Mouse (Mus musculus): ENCODE data around the gene Pip5k1c. TPM values are rescaled to one million over a fixed set of nuclear protein-coding genes. Genes with fewer than 3 reads are reported as not detected.
A peak's percentile ranks its signal among the peaks of the same experiment; 100 is the strongest.

The Pip5k1c gene
- total RNA-seq, 4 experiments from 2014 or later, result 267 to 303 (median 296) TPM

DNA sequence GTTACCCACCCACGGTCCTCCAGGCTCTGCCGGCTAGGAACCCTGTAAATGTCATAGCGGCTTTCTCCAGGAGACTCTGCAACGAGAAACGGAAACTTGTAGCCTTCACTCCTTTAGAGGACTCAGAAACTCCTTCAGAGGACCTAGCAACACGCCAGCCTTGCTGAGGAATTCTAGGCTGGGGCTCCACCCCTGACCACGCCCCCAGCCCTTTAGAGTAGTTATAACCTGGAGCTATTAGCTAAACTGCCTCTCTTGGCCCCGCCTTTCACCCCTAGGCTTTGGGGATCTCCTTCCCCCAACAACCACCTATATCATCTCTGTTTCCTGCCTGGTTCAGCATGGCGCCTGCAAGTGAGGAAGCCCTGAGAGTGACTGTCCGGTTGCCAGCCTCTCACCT is 13.3 kb upstream of the Pip5k1c start:
- no peak for DNase-seq (ENCODE audit: low spot score in 2 of 2)

DNA sequence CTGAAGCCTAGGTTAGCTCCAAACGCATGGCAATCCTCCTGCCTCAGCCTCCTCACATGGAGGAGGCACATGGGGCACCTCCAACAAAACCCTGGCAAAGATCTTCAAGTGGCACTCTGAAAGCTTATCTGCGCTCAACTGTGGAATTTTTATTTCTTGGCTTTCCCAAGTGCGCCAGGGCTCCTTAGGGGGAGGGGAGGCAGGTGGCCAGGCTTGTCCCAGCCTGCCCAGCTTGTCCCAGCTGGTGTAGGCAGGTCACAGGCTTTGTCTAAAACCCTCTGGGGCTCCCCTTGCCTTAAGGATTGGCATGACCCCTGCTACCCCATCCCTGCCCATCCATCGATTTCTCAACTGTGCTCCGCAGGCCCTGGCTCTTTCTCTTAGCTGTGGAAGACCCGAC is 8.6 kb upstream of the Pip5k1c start:
- no peak for DNase-seq (ENCODE audit: low spot score in 2 of 2)

DNA sequence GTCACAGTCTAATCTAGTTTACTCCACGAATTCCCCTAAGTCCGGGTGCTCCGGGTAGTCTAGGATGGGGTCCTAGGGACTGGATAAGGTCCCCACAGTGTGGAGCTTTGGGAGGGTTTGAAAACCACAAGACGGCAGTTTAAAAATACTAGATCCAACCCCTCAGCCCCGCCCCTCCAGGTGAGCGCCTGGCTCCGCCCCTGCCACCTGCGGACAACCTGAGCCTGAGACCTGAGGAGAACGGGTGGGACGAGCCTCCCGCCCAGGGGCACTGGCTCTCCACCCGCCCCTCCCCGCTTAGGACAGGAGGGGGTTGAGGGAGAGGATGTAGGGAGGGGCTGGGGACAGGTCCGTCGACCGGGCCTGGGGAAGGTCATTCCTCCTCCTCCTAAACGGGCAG is 8.0 kb upstream of the Pip5k1c start:
- DNase-seq (ENCODE audit: low spot score in 2 of 2), result no peak

DNA sequence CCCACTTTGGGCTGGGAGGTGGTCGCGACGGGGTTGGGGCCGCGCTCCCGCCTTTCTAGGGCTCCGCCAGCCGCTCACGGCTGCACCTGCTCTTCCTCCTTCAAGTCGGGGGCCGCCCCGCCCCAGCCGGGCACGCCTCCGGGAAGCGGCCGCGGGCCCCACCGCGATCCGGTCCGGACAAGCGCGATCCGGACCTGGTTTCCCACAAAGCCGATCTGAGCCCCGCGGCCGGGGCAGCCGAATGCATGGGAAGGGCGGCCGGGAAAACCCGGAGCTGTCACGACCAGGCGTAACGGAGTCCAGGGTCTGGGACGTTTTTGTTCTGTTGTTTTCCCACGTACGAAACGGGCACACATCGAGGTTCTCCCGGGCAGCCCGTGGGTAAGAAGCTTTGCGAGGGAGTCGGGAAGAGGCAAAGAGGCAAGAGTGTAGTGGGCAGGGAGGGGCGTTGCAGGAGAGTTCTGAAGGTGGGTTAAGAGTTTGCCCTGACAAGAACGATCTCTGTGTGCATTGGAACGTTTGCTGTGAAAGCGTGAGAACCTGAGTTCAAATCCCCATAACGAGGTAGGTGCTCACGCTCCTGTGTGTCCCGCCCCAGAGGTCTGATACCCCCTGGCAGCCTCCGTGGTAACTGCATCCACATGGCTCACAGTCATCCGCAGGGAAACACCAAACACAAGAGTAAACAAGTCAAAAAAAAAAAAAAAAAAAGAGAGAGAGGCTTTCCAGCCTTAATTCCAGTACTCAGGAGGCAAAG is 6.9 kb upstream of the Pip5k1c start:
- peak in 1 of 2 experiments; percentile 72 for DNase-seq (ENCODE audit: low spot score in 2 of 2)

DNA sequence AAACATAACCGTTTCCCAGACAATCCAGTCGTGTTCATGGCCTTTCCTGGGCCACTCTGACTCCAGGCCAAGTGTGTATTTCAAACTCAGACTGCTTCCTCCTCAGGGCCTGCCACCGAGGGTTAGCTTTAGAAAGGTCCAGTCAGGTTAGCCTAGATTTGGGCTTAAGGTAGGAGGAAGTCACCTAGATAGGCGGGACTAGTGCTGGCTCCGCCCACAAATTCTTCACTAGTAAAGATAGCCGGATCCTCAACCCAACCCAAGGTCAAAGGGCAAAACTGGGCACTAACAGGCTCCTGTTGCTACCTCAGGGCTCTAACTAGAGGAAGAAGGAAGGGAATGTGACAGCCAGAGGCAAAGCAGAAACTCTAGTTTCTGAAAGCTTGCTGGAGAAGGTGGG is 6.2 kb upstream of the Pip5k1c start:
- DNase-seq (ENCODE audit: low spot score in 2 of 2), result no peak

DNA sequence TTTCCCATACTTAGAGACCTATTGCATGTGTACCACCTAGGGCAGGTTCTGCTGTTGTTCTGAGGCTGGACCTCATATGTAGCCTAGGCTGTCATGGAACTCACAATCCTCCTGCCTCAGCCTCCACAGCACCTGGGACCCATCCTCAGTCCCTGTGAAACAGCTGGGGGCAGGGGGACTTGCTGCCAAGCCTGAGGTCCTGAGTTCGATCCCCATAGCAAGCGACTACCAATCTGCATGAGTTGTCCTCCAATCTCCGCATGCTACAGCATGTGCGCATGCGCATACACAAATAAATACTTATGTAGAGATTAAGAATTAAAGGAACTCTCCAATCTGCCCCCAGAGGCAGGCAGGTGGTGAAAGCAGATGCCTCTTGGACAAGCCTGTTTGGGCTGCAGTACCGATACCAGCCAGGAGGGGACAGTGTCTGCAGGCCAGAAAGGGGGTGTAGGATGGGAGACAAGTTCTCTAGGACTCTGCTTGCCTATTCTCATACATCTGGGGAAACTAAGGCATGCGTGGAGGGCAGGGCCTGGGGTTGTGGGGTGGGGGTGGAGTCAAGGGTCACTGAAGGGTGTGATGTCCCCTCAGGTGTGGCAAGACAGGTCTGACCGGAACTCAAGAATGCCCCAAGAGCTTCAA is 5.1 kb upstream of the Pip5k1c start:
- DNase-seq (ENCODE audit: low spot score in 2 of 2), result no peak

DNA sequence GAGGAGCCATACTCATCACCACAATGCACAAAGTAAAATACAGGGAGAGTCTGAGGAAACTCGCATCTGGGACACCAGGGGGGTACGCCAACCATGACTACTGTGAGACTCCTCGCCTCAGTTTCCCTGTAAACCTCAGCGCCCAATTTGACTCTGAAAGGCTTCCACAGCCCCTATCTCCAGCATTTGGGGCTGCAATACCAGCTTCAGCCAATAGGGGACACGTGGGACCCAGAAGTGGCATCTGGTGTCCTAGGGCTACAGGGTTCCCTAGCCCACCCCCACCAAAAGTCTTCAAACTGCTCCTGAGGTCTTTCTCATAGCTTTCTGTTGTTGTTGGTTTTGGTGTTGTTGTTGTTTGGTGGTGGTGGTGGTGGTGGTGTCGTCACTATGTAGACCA is 4.2 kb upstream of the Pip5k1c start:
- no peak for DNase-seq (ENCODE audit: low spot score in 2 of 2)

DNA sequence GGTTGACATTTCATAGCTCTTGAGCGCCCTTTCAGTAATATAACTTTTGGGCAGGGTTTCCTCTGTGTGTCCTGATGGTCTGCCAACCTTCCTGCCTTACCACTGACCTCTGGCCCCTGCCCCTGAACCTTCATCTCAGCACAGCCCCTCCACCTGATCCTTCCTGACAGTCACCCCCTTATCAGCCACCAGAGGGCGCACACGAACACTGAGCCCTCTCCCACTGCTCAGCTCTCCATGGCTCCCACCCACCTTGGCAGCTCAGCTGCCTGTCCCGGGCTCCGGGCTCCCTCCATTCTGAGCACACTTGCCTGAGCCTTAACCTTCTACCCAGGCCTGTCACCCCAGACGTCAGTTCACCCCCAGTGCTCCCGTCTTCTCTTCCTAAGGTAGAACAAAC is 3.5 kb upstream of the Pip5k1c start:
- DNase-seq (ENCODE audit: low spot score in 2 of 2), result peak in 1 of 2 experiments; percentile 67

DNA sequence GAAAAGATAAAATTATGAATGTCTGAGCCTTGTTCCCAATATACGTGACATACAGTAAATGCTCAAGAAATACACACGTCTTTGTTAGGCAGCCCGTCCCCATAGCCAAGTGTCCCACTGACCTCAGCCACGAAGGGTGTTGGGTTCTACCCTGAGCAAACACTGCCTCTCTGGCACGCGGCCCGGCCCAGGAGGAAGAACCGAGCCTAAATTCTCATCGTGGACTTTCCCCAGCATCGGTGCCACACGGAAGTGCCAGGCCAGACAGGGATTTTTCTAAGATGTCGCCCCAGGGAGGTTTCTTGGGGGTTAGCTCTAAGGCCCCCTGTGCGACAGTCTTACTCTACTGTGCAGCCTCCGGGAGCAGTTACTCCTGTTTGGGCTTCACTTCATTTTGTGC is 3.0 kb upstream of the Pip5k1c start:
- DNase-seq (ENCODE audit: low spot score in 2 of 2), result no peak

DNA sequence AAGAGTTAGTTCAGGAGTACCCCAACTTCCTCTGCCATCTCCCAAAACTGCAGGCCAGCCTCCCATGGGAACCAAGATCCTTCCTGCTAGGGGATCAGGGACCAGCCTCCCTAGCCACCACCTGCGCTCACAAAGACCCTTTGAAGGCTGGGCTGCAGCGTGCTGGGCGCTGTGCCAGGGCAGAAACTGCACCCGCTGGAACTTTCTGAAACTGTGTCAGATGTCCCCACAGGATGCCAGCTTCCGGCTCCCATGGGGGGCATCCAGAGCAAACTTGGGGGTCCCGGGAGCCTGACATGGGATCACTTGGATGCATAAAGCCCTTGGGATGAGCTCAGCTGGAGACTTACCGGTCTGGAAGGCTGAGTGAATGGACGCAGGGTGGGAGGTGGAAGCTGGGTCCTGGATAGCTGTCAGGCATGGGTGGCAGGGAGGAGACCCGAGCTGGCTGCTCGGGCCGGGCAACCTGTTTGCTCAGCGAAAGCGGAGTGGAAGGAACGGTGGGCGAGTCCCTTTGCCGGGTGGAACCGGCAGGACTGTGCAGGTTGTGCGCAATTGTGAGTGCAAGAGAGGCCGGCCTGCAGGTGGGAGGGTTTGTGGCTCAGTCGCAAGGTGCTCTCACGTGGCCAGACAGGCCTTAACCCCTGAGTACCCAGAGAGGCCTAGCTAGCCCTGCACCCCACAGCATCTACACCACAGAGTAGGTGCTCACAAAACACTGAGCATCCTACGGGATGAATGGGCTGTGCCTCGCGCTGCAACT is 1.9 kb upstream of the Pip5k1c start:
- DNase-seq (ENCODE audit: low spot score in 2 of 2), result no peak

DNA sequence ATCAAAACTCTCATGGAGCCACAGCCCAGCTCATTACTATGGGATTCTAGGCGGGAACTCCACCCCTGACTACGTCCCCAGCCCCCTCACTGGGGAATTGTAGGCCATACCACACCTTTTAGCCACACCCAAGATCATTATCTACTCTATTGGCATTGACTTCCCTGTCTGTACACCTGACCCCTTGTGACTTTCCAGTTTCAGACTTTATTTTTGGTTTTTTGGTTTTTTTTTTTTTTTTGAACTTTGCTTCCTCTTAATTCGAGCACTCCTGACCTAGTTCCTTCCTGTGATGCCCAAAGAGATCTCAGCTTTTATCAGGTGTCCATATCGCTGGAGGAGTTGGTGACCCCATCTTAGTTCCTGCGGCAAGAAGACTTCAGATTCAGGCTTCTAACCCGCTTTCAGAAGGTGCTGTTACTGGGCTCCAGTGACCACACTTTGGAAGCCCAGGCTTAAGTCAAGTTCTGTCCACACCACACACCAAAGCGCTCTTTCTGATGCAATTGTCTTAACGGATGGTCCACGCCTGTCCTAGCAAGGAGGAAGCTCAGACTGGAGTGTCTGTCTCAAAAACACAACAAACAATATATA is 1.2 kb upstream of the Pip5k1c start, which contains the start of gene Tjp3:
TSS of gene Tjp3 (minus strand) at position 71 of the 594 bp plus-strand sequence.
- DNase-seq (ENCODE audit: low spot score in 2 of 2), result no peak

DNA sequence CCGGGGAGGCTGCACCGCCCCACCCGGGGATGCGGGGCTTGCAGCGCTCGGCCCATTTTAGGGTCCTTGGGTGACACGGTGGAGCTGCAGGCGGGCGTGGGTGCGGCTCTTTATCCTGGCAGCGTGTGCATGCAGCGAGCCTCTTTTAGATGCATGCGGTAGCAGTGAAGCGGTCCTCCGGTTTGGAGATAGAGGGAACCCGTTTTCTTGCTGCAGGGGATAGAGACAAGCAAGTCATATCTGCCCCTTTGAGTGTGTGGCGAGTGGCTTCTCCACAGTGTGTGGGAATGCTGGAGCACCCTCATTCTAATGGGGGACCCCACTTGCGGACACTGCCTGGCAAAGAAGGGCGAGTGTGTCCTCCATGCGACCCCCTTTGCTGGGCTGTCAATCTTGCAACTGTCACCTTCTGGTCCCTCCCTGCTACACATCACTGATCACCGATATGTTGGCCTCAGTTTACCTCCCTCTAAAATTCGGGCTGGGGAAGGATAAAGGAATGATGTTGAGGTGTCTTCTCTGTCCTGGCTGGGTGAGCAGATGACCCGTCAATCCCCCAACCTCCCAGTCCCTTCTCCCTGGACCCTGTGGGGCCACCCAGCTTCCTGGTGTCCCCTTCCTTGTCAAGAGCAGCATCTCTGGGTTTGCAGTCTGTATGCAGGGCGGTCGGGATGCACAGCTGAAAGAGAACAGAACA is 719 bp downstream of the Pip5k1c start:
- DNase-seq (ENCODE audit: low spot score in 2 of 2), result no peak

DNA sequence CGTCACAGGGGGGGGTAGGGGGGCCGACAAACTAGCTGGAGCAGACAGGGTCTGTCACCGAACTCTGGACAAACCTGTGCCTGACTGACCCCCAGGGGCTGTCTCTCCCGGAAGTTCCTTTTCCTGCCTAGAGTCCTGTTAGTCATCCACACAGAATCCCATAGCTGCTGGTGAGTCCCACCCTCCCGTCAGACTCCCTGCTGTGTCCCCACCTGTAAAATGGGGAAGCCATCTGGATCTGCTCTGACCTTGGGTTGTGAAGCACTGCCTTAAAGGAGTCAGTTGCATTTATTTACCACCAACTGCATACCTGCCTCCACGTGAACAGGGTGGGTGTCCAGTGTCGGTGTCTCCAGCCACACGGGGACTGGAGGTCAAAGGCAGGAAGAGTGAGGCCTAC is 1.7 kb downstream of the Pip5k1c start:
- no peak for DNase-seq (ENCODE audit: low spot score in 2 of 2)

DNA sequence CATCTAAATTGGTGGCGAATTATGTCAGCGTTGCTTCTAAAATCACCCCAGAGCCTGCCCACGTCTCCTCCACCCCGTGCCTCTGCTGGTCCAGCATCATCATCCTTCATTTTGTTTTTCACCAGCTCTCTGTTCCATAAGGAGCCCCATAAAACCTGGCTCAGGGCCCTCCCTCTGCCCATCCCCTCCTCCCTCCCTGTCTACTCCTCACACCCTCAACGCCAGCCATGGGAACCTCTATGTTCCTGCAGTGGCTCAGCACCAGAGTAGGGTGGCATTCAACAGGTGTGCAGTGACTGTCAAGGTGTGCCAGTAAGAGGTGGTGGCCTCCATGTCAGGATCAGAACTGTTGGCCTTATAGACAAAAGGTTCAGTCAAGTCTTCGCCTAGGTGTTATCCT is 2.4 kb downstream of the Pip5k1c start:
- DNase-seq (ENCODE audit: low spot score in 2 of 2), result no peak

DNA sequence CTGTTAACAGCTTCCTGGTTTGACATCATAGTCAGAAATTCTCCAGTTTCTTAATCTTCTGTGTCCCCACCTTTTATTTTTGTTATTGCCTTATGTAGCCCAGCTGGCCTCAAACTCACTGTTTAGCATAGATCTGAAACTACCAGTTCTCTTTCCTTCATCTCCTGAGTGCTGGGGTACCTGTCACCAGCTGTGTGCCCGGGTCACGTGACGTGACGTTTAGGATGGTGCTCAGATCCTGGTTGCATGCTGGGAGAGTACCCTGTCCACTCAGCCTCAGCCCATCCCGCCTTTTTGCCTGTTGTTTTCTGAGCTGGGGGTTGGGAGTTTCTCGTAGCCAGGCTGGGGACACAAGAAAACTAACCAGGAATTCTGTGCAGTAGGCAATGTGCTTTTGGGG is 4.5 kb downstream of the Pip5k1c start:
- no peak for DNase-seq (ENCODE audit: low spot score in 2 of 2)

DNA sequence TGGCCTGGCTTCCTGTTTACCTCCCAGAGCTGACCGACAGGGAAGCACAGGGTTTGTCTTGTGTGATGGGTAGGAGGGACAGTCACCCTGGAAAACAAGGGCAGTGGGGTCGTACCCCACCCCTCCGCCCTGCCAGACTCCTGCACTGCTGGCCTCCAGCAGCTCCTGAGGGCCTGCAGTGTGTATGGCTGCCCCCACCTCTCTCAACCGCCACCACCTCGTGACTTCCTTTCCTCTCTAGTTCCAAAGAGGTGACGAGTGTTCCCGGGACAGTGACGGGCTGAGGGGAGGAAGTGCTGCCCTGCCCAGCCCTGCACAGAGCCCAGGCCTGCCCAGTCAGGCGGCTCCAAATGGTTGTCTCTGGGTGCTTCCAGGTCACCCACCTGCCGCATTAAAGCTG is 5.1 kb downstream of the Pip5k1c start:
- no peak for DNase-seq (ENCODE audit: low spot score in 2 of 2)

DNA sequence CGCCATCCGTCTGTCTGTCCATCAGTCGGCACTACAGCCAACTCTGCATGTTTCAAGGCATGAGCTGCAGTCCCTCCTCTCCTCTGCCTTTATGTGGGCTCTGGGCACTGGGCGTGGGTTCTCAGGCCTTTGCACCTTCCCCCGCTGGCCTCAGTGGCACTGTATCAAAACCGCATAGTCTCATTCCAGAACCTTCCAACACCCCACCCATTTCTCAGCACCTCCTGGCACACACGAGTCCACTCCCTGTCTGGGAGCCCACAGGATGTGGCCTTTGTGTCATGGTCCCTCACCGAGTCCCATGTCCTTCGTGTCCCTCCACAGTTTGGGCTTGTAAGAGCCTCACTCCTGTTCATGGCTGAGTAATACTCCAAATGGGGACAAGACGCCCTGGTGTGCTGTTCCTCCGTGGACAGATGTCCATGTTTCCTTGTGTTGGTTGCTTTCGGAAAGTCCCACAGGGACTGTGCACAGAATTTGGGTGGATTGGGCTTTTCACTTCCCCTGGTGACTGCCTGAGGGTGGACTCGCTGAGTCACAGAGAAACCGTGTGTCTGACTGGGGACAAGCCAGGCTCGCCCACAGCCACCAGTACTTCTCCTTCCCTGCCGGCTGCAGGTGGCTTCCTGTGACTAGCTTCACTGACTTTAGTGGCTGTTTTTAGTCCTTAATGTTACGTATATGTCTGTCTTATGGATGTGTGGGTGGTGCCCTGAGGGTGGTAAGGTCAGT is 5.8 kb downstream of the Pip5k1c start:
- peak in 1 of 2 experiments; percentile 57 for DNase-seq (ENCODE audit: low spot score in 2 of 2)

DNA sequence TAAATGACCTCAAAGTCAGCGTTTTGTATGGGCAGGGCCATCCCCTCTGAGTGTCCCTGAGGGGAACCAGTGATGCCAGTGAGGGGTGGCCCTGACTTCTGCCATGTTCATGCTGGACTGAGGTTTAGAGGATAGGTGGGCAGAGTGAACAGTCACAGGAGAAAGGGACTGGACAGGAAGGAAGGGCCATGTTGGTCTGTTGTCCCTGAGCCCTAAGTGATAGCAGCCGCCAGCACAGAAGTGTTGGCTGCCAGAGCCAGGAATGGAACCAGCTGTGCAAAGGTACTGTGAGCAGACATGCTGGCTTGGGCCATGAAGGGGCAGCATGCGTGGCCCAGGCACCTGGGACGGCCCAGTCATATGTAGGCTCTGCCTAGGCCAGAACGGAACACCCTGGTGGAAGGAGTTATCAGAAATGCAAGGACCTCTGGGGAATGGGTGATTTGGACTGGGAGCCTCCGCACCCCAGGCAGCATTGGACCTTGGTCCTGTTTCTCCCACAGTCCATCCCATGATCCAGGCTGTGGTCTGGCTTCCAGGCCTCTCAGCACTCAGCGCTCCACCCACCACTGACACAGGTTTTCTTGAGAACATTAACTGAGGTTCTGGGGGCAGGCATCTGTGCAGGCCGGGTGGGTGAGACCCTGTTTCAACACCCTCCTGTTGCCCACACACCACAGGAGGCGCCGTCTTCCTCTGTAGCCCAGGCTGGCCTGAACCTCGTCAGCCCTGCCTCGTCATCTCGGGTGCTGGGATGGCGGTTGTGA is 7.0 kb downstream of the Pip5k1c start:
- DNase-seq (ENCODE audit: low spot score in 2 of 2), result no peak

DNA sequence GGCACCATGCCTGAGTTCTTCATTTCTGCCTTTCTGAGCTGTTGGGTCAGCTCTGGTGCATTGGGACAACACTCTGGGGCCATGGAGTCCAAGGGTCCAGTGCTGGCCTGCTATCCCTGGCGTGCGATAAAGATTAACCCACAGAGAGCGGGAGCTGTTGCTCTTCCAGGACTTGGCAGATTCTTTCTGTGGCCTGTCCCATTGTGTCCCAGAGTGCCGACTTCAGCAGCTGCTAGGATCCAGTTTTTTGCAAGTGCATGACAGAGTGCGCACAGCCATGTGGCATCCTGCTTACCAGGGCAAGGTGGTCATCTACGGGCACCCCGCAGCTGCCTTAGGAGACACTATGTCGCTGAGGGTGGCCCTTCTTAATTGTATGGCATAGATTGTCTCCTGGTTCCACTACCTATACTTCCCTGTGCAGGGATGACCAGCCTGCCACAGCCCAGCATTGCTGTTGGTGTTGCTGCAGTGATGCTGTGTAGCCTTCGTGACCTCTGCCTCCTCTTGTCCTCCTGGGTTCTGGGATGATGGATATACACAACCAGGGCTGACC is 7.7 kb downstream of the Pip5k1c start:
- DNase-seq (ENCODE audit: low spot score in 2 of 2), result no peak

DNA sequence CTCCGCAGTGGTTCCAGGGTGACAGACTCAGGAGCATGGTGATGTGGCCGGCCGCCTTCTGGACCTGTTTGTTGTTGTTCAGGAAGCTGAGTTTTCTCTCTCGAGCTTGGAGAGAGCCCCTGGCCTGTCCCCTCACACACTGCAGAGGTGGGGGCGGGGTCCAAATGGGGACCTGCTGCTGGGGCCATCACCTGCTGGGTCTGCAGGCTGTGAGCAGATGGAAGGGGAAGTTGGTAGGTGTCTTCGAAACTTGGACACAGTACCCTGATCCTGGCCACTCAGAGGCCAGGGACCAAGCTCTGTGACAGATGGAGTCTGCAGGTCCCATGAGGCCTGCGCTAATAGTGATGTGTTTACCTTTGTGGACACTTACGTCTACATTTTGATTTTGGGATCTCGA is 8.6 kb downstream of the Pip5k1c start:
- no peak for DNase-seq (ENCODE audit: low spot score in 2 of 2)

All from layer of hippocampus, adult 8-10 months (tissue).